Mouse (Mus musculus): Measurements from ENCODE around the gene Gpr39. TPM values are rescaled to one million over a fixed set of nuclear protein-coding genes. Genes with fewer than 3 reads are reported as not detected.
A peak's percentile ranks its signal among the peaks of the same experiment; 100 is the strongest.
"Not testable (repeated sequence)": the region's sequence is repeated elsewhere in the genome, so short reads cannot be mapped to it uniquely, and the experiment has no call there.

Gpr39 gene
- total RNA-seq (2014; rRNA removed), result 3.6 and 3.7 TPM in 2 replicates
- 5.2 and 5.7 TPM in 2 replicates for polyA plus RNA-seq (2012; rRNA removed)

GRCm38 (mm10) chr1:125676790-125677273 is at the start of gene Gpr39:
Gene Gpr39, plus strand, starts transcription at chr1:125676995.
- TF ChIP-seq CTCF (IDR thresholded peaks at IDR 0.05; ENCODE audit: low read depth, low read length) (peak; percentile 57), POLR2A (IDR thresholded peaks at IDR 0.05; ENCODE audit: extremely low read depth, insufficient read depth, low read length) (0 out of 2 replicates have a peak, but pooled peaks have one; percentile 26)
- DNase-seq (ENCODE audit: extremely low read depth, low read depth, low spot score), result peak; percentile 94
- 2% methylated on average over 15 of the region's 15 CpGs for WGBS
- peak within 1 kb of the TSS; percentile 45 for H3K4me3 ChIP-seq (ENCODE audit: insufficient read depth, low read depth, low read length)
- H3K36me3 ChIP-seq (ENCODE audit: control insufficient read depth, insufficient read depth, low read length), result no peaks in the 10 kb centered on the region
- peaks cover 5% of the 10 kb centered on the region; the same call in 1 of the 2 replicates for H3K79me2 ChIP-seq (ENCODE audit: control insufficient read depth, insufficient read depth, low read length)
- peak within 1 kb of the TSS; percentile 45 for H3K27ac ChIP-seq (replicated peaks; ENCODE audit: insufficient read depth, low read depth, low read length)
- peak within 1 kb of the TSS; percentile 60 for H3K9ac ChIP-seq (ENCODE audit: low read depth, low read length)
- H3K4me1 ChIP-seq (ENCODE audit: control insufficient read depth, insufficient read depth, low read length), result peaks cover 8% of the 10 kb centered on the region
- no peaks in the 10 kb centered on the region for H3K27me3 ChIP-seq (ENCODE audit: control insufficient read depth, insufficient read depth, low read length)

- TF ChIP-seq POLR2A (IDR thresholded peaks at IDR 0.05; ENCODE audit: extremely low read depth, insufficient read depth, low read length) (no peak), CTCF (IDR thresholded peaks at IDR 0.05; ENCODE audit: low read depth, low read length) (no peak)
These were observed 37.1 kb upstream of the Gpr39 start for GRCm38 (mm10) chr1:125639501-125640253.

GRCm38 (mm10) chr1:125643643-125644042 is 33.2 kb upstream of the Gpr39 start:
- WGBS, result 68% methylated on average over 1 of the region's 1 CpGs

More at GRCm38 (mm10) chr1:125639501-125640253, 37.1 kb upstream of the Gpr39 start:
- no peaks in the 10 kb centered on the region for H3K36me3 ChIP-seq (ENCODE audit: control insufficient read depth, insufficient read depth, low read length)
- peak; percentile 48 for DNase-seq (ENCODE audit: extremely low read depth, low read depth, low spot score)
- no peaks in the 10 kb centered on the region for H3K4me1 ChIP-seq (ENCODE audit: control insufficient read depth, insufficient read depth, low read length)
- no peak overlapping the region for H3K4me3 ChIP-seq (ENCODE audit: insufficient read depth, low read depth, low read length)
- H3K9ac ChIP-seq (ENCODE audit: low read depth, low read length), result no peak overlapping the region
- H3K79me2 ChIP-seq (ENCODE audit: control insufficient read depth, insufficient read depth, low read length), result no peaks in the 10 kb centered on the region
- no peaks in the 10 kb centered on the region for H3K27me3 ChIP-seq (ENCODE audit: control insufficient read depth, insufficient read depth, low read length)
- H3K27ac ChIP-seq (replicated peaks; ENCODE audit: insufficient read depth, low read depth, low read length), result no peak overlapping the region
- WGBS, result 70% methylated on average over 8 of the region's 8 CpGs

GRCm38 (mm10) chr1:125646816-125647215 is 30.0 kb upstream of the Gpr39 start:
- H3K4me3 ChIP-seq (ENCODE audit: insufficient read depth, low read depth, low read length); H3K27me3 ChIP-seq (ENCODE audit: control insufficient read depth, insufficient read depth, low read length); H3K4me1 ChIP-seq (ENCODE audit: control insufficient read depth, insufficient read depth, low read length); H3K9ac ChIP-seq (ENCODE audit: low read depth, low read length); H3K36me3 ChIP-seq (ENCODE audit: control insufficient read depth, insufficient read depth, low read length); DNase-seq (ENCODE audit: extremely low read depth, low read depth, low spot score); H3K27ac ChIP-seq (replicated peaks; ENCODE audit: insufficient read depth, low read depth, low read length); H3K79me2 ChIP-seq (ENCODE audit: control insufficient read depth, insufficient read depth, low read length): not testable (repeated sequence)
- WGBS, result 91% methylated on average over 2 of the region's 2 CpGs

More at GRCm38 (mm10) chr1:125643643-125644042, 33.2 kb upstream of the Gpr39 start:
- DNase-seq (ENCODE audit: extremely low read depth, low read depth, low spot score), result no peak
- Histone ChIP-seq H3K9ac (ENCODE audit: low read depth, low read length) (no peak overlapping the region), H3K27me3 (ENCODE audit: control insufficient read depth, insufficient read depth, low read length) (no peaks in the 10 kb centered on the region), H3K27ac (replicated peaks; ENCODE audit: insufficient read depth, low read depth, low read length) (no peak overlapping the region), H3K4me1 (ENCODE audit: control insufficient read depth, insufficient read depth, low read length) (no peaks in the 10 kb centered on the region), H3K36me3 (ENCODE audit: control insufficient read depth, insufficient read depth, low read length) (no peaks in the 10 kb centered on the region), H3K4me3 (ENCODE audit: insufficient read depth, low read depth, low read length) (no peak overlapping the region), H3K79me2 (ENCODE audit: control insufficient read depth, insufficient read depth, low read length) (no peaks in the 10 kb centered on the region)
- TF ChIP-seq POLR2A (IDR thresholded peaks at IDR 0.05; ENCODE audit: extremely low read depth, insufficient read depth, low read length) (no peak), CTCF (IDR thresholded peaks at IDR 0.05; ENCODE audit: low read depth, low read length) (no peak)

GRCm38 (mm10) chr1:125648011-125648410 is 28.8 kb upstream of the Gpr39 start:
- Histone ChIP-seq H3K4me3 (ENCODE audit: insufficient read depth, low read depth, low read length) (no peak overlapping the region), H3K79me2 (ENCODE audit: control insufficient read depth, insufficient read depth, low read length) (no peaks in the 10 kb centered on the region), H3K27me3 (ENCODE audit: control insufficient read depth, insufficient read depth, low read length) (no peaks in the 10 kb centered on the region), H3K9ac (ENCODE audit: low read depth, low read length) (no peak overlapping the region), H3K27ac (replicated peaks; ENCODE audit: insufficient read depth, low read depth, low read length) (no peak overlapping the region), H3K4me1 (ENCODE audit: control insufficient read depth, insufficient read depth, low read length) (no peaks in the 10 kb centered on the region), H3K36me3 (ENCODE audit: control insufficient read depth, insufficient read depth, low read length) (no peaks in the 10 kb centered on the region)
- DNase-seq (ENCODE audit: extremely low read depth, low read depth, low spot score), result no peak
- WGBS, result 93% methylated on average over 4 of the region's 4 CpGs
- no peak for TF ChIP-seq POLR2A (IDR thresholded peaks at IDR 0.05; ENCODE audit: extremely low read depth, insufficient read depth, low read length)
- TF ChIP-seq CTCF (IDR thresholded peaks at IDR 0.05; ENCODE audit: low read depth, low read length), result no peak

GRCm38 (mm10) chr1:125649056-125649455 is 27.7 kb upstream of the Gpr39 start:
- no peak for DNase-seq (ENCODE audit: extremely low read depth, low read depth, low spot score)
- Histone ChIP-seq H3K27me3 (ENCODE audit: control insufficient read depth, insufficient read depth, low read length) (no peaks in the 10 kb centered on the region), H3K4me3 (ENCODE audit: insufficient read depth, low read depth, low read length) (no peak overlapping the region), H3K27ac (replicated peaks; ENCODE audit: insufficient read depth, low read depth, low read length) (no peak overlapping the region), H3K79me2 (ENCODE audit: control insufficient read depth, insufficient read depth, low read length) (no peaks in the 10 kb centered on the region), H3K9ac (ENCODE audit: low read depth, low read length) (no peak overlapping the region), H3K36me3 (ENCODE audit: control insufficient read depth, insufficient read depth, low read length) (no peaks in the 10 kb centered on the region), H3K4me1 (ENCODE audit: control insufficient read depth, insufficient read depth, low read length) (no peaks in the 10 kb centered on the region)
- WGBS, result 95% methylated on average over 3 of the region's 3 CpGs
- TF ChIP-seq CTCF (IDR thresholded peaks at IDR 0.05; ENCODE audit: low read depth, low read length) (no peak), POLR2A (IDR thresholded peaks at IDR 0.05; ENCODE audit: extremely low read depth, insufficient read depth, low read length) (no peak)
